Comparison of ENCODE assay signal across 7 mouse cellular contexts in genomic region chr10:74967651-74968267, GRCm38 (mm10). TPM values are rescaled to one million over a fixed set of nuclear protein-coding genes. Genes with fewer than 3 reads are reported as not detected.
A peak's percentile ranks its signal among the peaks of the same experiment; 100 is the strongest.
DNase-seq lines count a peak whose midpoint lies in the region; ATAC-seq and TF ChIP-seq lines count a peak whose summit lies in the region.

No protein-coding gene starts in this region.

- ATAC-seq in lung, embryonic 16.5 days (ENCODE audit: low read depth), result peak; percentile 3
- ATAC-seq in forebrain, postnatal 0 days, result peak; percentile 5
- no peak for ATAC-seq in limb, embryonic 13.5 days (ENCODE audit: low FRiP score, low read depth)
- ATAC-seq in monocyte, adult 5-6 weeks (replicated peaks; ENCODE audit: insufficient number of reproducible peaks, low FRiP score, low TSS enrichment, poor library complexity, severe bottlenecking), result no peak

- peaks cover 6% of the 10 kb centered on the region; the same call in 1 of the 2 replicates for H3K4me1 ChIP-seq in lung, embryonic 16.5 days (replicated peaks; ENCODE audit: control insufficient read depth, insufficient read depth, low read length)
- H3K4me1 ChIP-seq in forebrain, postnatal 0 days (ENCODE audit: insufficient read depth), result peaks cover 10% of the 10 kb centered on the region
- peaks cover 16% of the 10 kb centered on the region for H3K4me1 ChIP-seq in limb, embryonic 13.5 days

- 5% methylated on average over 25 of the region's 25 CpGs for WGBS in lung, embryonic 16.5 days
- WGBS in forebrain, postnatal 0 days, result 2% methylated on average over 25 of the region's 25 CpGs
- WGBS in limb, embryonic 13.5 days, result 2% methylated on average over 25 of the region's 25 CpGs

- no peak overlapping the region for H3K27ac ChIP-seq in lung, embryonic 16.5 days (ENCODE audit: low read length)
- H3K27ac ChIP-seq in forebrain, postnatal 0 days (ENCODE audit: low read depth, low read length), result peak overlapping the region; percentile 79
- H3K27ac ChIP-seq in limb, embryonic 13.5 days, result no peak overlapping the region

- no peak for TF ChIP-seq CTCF in forebrain, postnatal 0 days (IDR thresholded peaks at IDR 0.05; ENCODE audit: low read depth)

- no peak for DNase-seq in lung, postnatal 25 days (ENCODE audit: low spot score)
- peak; percentile 71 to 81 for DNase-seq in cerebellum, postnatal 14 days
- peak; percentile 44 for DNase-seq in forebrain, postnatal 0 days
- DNase-seq in retina, embryonic 14.5 days (ENCODE audit: low spot score), result peak; percentile 32

- H3K4me2 ChIP-seq in lung, embryonic 16.5 days (ENCODE audit: low read depth, low read length), result peak overlapping the region; percentile 99
- peak overlapping the region; percentile 71 for H3K4me2 ChIP-seq in forebrain, postnatal 0 days (ENCODE audit: low read depth)
- H3K4me2 ChIP-seq in limb, embryonic 13.5 days (replicated peaks), result peak overlapping the region; percentile 94

- no peaks in the 10 kb centered on the region for H3K9me3 ChIP-seq in lung, embryonic 16.5 days (ENCODE audit: control insufficient read depth, low read length)
- no peaks in the 10 kb centered on the region for H3K9me3 ChIP-seq in forebrain, postnatal 0 days (ENCODE audit: low read length)
- H3K9me3 ChIP-seq in limb, embryonic 13.5 days, result no peaks in the 10 kb centered on the region

- H3K27me3 ChIP-seq in lung, embryonic 16.5 days (ENCODE audit: control insufficient read depth, insufficient read depth, low read depth, low read length), result peaks cover 3% of the 10 kb centered on the region; the same call in 1 of the 2 replicates
- H3K27me3 ChIP-seq in forebrain, postnatal 0 days (ENCODE audit: insufficient read depth, low read length), result no peaks in the 10 kb centered on the region
- H3K27me3 ChIP-seq in limb, embryonic 13.5 days, result peaks cover 33% of the 10 kb centered on the region

- H3K36me3 ChIP-seq in lung, embryonic 16.5 days (ENCODE audit: control insufficient read depth, insufficient read depth, low read length), result no peaks in the 10 kb centered on the region
- H3K36me3 ChIP-seq in forebrain, postnatal 0 days (ENCODE audit: insufficient read depth), result no peaks in the 10 kb centered on the region
- H3K36me3 ChIP-seq in limb, embryonic 13.5 days, result no peaks in the 10 kb centered on the region

- H3K4me3 ChIP-seq in lung, embryonic 16.5 days (ENCODE audit: low read length), result peak overlapping the region; percentile 67
- peak overlapping the region; percentile 83 for H3K4me3 ChIP-seq in forebrain, postnatal 0 days (ENCODE audit: low read depth, low read length)
- peak overlapping the region; percentile 68 for H3K4me3 ChIP-seq in limb, embryonic 13.5 days

- H3K9ac ChIP-seq in lung, embryonic 16.5 days (ENCODE audit: low read length), result peak overlapping the region; percentile 60
- H3K9ac ChIP-seq in forebrain, postnatal 0 days, result peak overlapping the region; percentile 73
- H3K9ac ChIP-seq in limb, embryonic 13.5 days, result peak overlapping the region; percentile 67

RNA-seq across cellular contexts. Expression of gene Gnaz, which starts 0.8 kb away (rescaled TPM):
- polyA plus RNA-seq in lung, embryonic 16.5 days (2015; fragmentation: Nextera tagmentation; extraction: Ambion mirVana), result 1.9 and 2.1 TPM in 2 replicates
- 127 and 140 TPM in 2 replicates for total RNA-seq in forebrain, postnatal 0 days (2014; rRNA removed)
- polyA plus RNA-seq in forebrain, postnatal 0 days (2015; fragmentation: Nextera tagmentation; extraction: Ambion mirVana), result 76.7 and 106 TPM in 2 replicates
- polyA plus RNA-seq in limb, embryonic 13.5 days (2015; fragmentation: Nextera tagmentation; extraction: Ambion mirVana), result 2.4 and 3.8 TPM in 2 replicates
- 0.19 to 4.5 TPM in 2 of 3 replicates, not detected in the other for total RNA-seq in monocyte, adult 5-6 weeks (2017)

Comparison
In these comparisons a context has a peak if more than half of its experiments do, and no peak if none do; other contexts are left out.
1. ATAC-seq: peak in lung, embryonic 16.5 days (single experiment) and forebrain, postnatal 0 days (single experiment); none in limb, embryonic 13.5 days (single experiment) and monocyte, adult 5-6 weeks (single experiment).
2. RNA of gene Gnaz, which starts 0.8 kb away (polyA plus RNA-seq): 76.7 to 106 TPM in forebrain, postnatal 0 days; 2.4 to 3.8 TPM in limb, embryonic 13.5 days and 1.9 to 2.1 TPM in lung, embryonic 16.5 days; every median in the first group is over 10 times any median in the second.
3. Peak in every context shown above with its lines, with median percentiles within 50 percentile points of each other: H3K4me2 ChIP-seq, H3K4me3 ChIP-seq and H3K9ac ChIP-seq.